Mouse (Mus musculus) lung, adult 2 months (tissue): ENCODE results near the gene Hpn.

Experiments
- CTCF ChIP-seq: fragments of 200-500 bp; IDR thresholded peaks from 2 replicates; pipeline ENCODE4 v1.5.1; 2011; ENCODE audit warnings: mild to moderate bottlenecking, low read length, control low read depth; ENCODE audit not compliant: insufficient read depth
- POLR2A ChIP-seq: fragments of 200-500 bp; IDR thresholded peaks from 2 replicates; pipeline ENCODE4 v1.6.1; 2011; ENCODE audit warnings: low read depth, mild to moderate bottlenecking, control low read depth, low read length, borderline replicate concordance; ENCODE audit errors: extremely low read depth

GRCm38 (mm10) chr7:31123697-31124096, 8.6 kb upstream of the Hpn start:
- no peak for TF ChIP-seq POLR2A
- TF ChIP-seq CTCF = no peak
